Mouse (Mus musculus) forebrain, embryonic 13.5 days (tissue): Measurements from ENCODE around the gene Retsat. TPM values are rescaled to one million over a fixed set of nuclear protein-coding genes. Genes with fewer than 3 reads are reported as not detected.

Source experiments
- ATAC-seq: fragments of 200-750 bp; cut with Nextera tagmentation; 2 replicates; pipeline ENCODE4 v1.8.0; 2017
- H3K27ac ChIP-seq: fragments of 300-500 bp; sonication (generic); 2 replicates; pipeline ENCODE4 v1.5.1; 2015; ENCODE audit warnings: inconsistent platforms, mild to moderate bottlenecking, moderate library complexity
- H3K27me3 ChIP-seq: fragments of 300-500 bp; sonication (generic); 2 replicates; pipeline ENCODE4 v1.6.1; 2015; ENCODE audit warnings: mild to moderate bottlenecking, inconsistent platforms
- H3K36me3 ChIP-seq: fragments of 300-500 bp; sonication (generic); 2 replicates; pipeline ENCODE4 v1.6.1; 2015; ENCODE audit warnings: mild to moderate bottlenecking, inconsistent platforms; ENCODE audit not compliant: poor library complexity, severe bottlenecking
- H3K4me1 ChIP-seq: fragments of 300-500 bp; sonication (generic); 2 replicates; pipeline ENCODE4 v1.6.1; 2015; ENCODE audit warnings: inconsistent platforms
- H3K4me2 ChIP-seq: fragments of 300-500 bp; sonication (generic); 2 replicates; pipeline ENCODE4 v1.6.1; 2015; ENCODE audit warnings: inconsistent platforms, mild to moderate bottlenecking, moderate library complexity
- H3K4me3 ChIP-seq: fragments of 300-500 bp; sonication (generic); 2 replicates; pipeline ENCODE4 v1.5.1; 2015; ENCODE audit warnings: mild to moderate bottlenecking, inconsistent platforms
- H3K9ac ChIP-seq: fragments of 300-500 bp; sonication (generic); 2 replicates; pipeline ENCODE4 v1.6.1; 2015; ENCODE audit warnings: mild to moderate bottlenecking, inconsistent platforms
- H3K9me3 ChIP-seq: fragments of 300-500 bp; sonication (generic); replicated peaks from 2 replicates; pipeline ENCODE4 v1.6.1; 2016; ENCODE audit warnings: inconsistent platforms
- WGBS: fragments of 180-500 bp; shearing (Covaris S2); methylation state at CpG from one replicate; pipeline ENCODE4 v1.1.7; 2015; 5-methylcytosine and 5-hydroxymethylcytosine counted together
- polyA plus RNA-seq: library from polyadenylated mRNA; unstranded; fragments of >200 nt; fragmentation: Nextera tagmentation; extraction: Ambion mirVana; gene quantifications from 2 replicates; pipeline ENCODE4 v1.2.1, GENCODE M21; 2015

The Retsat gene
- polyA plus RNA-seq, 1 experiment from 2014 or later, result 3.6 TPM

- H3K27me3 ChIP-seq, result no peaks in the 10 kb centered on the region
- no peak overlapping the region for H3K4me3 ChIP-seq
- 0 out of 2 replicates have a peak, but pooled peaks cover 2% of the 10 kb centered on the region for H3K4me1 ChIP-seq
- ATAC-seq, result no peak
- H3K36me3 ChIP-seq, result peaks cover 5% of the 10 kb centered on the region; the same call in 1 of the 2 replicates
- no peak overlapping the region for H3K4me2 ChIP-seq
- no peak overlapping the region for H3K9ac ChIP-seq
- WGBS, result 84% methylated on average over 5 of the region's 5 CpGs
- H3K27ac ChIP-seq, result no peak overlapping the region
- no peaks in the 10 kb centered on the region for H3K9me3 ChIP-seq
Observed at GRCm38 (mm10) chr6:72567508-72567907, 30.8 kb upstream of the Retsat start.

- ATAC-seq, result no peak
- H3K9me3 ChIP-seq, result no peaks in the 10 kb centered on the region
- 0 out of 2 replicates have a peak, but pooled peaks cover 2% of the 10 kb centered on the region for H3K4me1 ChIP-seq
- no peak overlapping the region for H3K27ac ChIP-seq
- H3K4me3 ChIP-seq, result no peak overlapping the region
- no peak overlapping the region for H3K4me2 ChIP-seq
- H3K27me3 ChIP-seq, result no peaks in the 10 kb centered on the region
- H3K9ac ChIP-seq, result no peak overlapping the region
- H3K36me3 ChIP-seq, result peaks cover 5% of the 10 kb centered on the region; the same call in 1 of the 2 replicates
- WGBS, result 95% methylated on average over 10 of the region's 10 CpGs
Observed at GRCm38 (mm10) chr6:72568736-72569135, 29.5 kb upstream of the Retsat start.

GRCm38 (mm10) chr6:72570644-72571397, 27.5 kb upstream of the Retsat start:
- Histone ChIP-seq H3K9ac (no peak overlapping the region), H3K9me3 (no peaks in the 10 kb centered on the region), H3K36me3 (peaks cover 17% of the 10 kb centered on the region; the same call in 1 of the 2 replicates), H3K4me2 (no peak overlapping the region), H3K27ac (no peak overlapping the region), H3K4me3 (no peak overlapping the region), H3K4me1 (0 out of 2 replicates have a peak, but pooled peaks cover 1% of the 10 kb centered on the region), H3K27me3 (no peaks in the 10 kb centered on the region)
- 87% methylated on average over 10 of the region's 10 CpGs for WGBS
- no peak for ATAC-seq

DNA sequence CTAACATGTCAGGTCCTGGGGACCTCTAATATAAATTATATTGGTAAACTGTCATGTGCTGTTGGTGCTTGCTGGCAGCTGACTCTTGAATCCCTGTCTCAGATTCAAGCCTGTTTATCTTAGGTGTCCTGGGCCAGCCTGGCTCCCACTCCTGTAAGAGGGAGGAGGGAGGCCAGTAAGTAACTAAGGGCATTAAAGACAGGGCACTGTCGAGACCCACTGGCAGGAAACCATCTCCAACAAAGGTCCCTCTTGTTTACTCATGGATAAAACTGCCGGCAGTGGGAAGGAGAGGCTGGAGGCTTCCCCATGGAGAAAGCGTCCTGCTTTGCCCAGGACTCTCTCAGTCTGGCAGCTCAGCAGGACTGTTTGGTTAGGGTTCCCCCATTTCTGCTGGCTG, 26.4 kb upstream of the Retsat start:
- H3K4me1 ChIP-seq, result no peaks in the 10 kb centered on the region
- no peaks in the 10 kb centered on the region for H3K9me3 ChIP-seq
- no peak overlapping the region for H3K27ac ChIP-seq
- no peak overlapping the region for H3K4me2 ChIP-seq
- no peaks in the 10 kb centered on the region for H3K27me3 ChIP-seq
- H3K36me3 ChIP-seq, result peaks cover 21% of the 10 kb centered on the region; the same call in 1 of the 2 replicates
- WGBS, result 73% methylated on average over 3 of the region's 3 CpGs
- H3K4me3 ChIP-seq, result no peak overlapping the region
- H3K9ac ChIP-seq, result no peak overlapping the region
- ATAC-seq, result no peak

DNA sequence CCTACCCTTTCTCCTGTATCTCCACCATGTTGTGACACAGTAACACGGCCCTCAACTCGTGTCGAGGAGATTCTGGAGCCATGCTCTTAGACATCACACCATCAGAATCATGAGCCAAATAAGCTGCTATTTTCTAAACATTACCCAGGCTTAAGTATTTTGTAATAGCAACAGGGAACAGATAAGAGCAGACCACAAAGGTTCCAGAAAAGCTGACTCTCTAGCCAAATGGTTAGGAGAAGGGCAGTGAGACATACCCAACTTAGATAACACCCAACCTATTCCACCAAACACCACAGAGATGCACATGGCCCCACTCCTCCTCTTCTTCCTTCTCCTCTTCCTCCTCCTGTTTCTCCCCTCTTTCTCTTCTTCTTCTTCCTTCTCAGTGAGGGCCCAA, 22.2 kb upstream of the Retsat start:
- H3K27me3 ChIP-seq, result no peaks in the 10 kb centered on the region
- 97% methylated on average over 3 of the region's 3 CpGs for WGBS
- no peak for ATAC-seq
- H3K4me3 ChIP-seq, result no peak overlapping the region
- no peaks in the 10 kb centered on the region for H3K9me3 ChIP-seq
- no peaks in the 10 kb centered on the region for H3K4me1 ChIP-seq
- no peak overlapping the region for H3K27ac ChIP-seq
- H3K36me3 ChIP-seq, result peaks cover 36% of the 10 kb centered on the region; the same call in 1 of the 2 replicates
- no peak overlapping the region for H3K9ac ChIP-seq
- H3K4me2 ChIP-seq, result no peak overlapping the region

- H3K9me3 ChIP-seq, result no peaks in the 10 kb centered on the region
- no peaks in the 10 kb centered on the region for H3K27me3 ChIP-seq
- H3K9ac ChIP-seq, result no peak overlapping the region
- no peak overlapping the region for H3K4me2 ChIP-seq
- ATAC-seq, result no peak
- H3K36me3 ChIP-seq, result peaks cover 24% of the 10 kb centered on the region; the same call in 1 of the 2 replicates
- H3K4me1 ChIP-seq, result no peaks in the 10 kb centered on the region
- H3K27ac ChIP-seq, result no peak overlapping the region
- WGBS, result 75% methylated on average over 11 of the region's 11 CpGs
- H3K4me3 ChIP-seq, result no peak overlapping the region
Observed at GRCm38 (mm10) chr6:72581625-72582382, 16.5 kb upstream of the Retsat start.

DNA sequence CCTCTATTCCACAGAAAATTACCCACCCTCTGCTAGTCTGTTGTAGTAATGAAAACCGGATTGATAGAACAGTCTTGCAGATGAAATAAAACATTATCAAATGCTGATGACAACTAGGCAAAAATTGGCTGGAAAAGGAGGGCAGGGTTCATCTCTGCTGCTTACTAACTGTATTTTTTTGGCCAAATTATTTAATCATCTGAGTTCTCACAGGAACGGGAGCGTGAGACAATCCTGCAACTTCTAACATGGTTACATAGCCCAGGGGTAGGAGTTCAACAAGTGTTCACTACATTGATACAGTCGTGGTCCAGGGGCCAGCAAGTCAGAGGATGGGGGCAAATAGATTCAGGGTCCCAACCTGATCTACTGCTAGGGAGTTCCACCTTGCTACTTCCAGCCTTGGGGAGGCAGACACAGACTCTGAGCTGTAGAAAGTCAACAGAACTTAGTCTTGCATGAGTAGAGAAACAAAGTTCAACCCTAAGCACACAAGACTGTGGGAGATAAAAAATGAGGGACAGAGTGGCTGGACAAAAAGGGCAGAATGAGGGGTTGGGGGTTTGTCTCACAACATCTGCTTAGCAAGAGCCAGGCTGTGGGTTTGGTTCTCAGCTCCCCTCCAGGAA, 14.9 kb upstream of the Retsat start:
- no peak overlapping the region for H3K9ac ChIP-seq
- 88% methylated on average over 4 of the region's 4 CpGs for WGBS
- no peak overlapping the region for H3K4me2 ChIP-seq
- no peaks in the 10 kb centered on the region for H3K27me3 ChIP-seq
- H3K9me3 ChIP-seq, result no peaks in the 10 kb centered on the region
- H3K4me3 ChIP-seq, result no peak overlapping the region
- peaks cover 18% of the 10 kb centered on the region; the same call in 1 of the 2 replicates for H3K36me3 ChIP-seq
- no peak overlapping the region for H3K27ac ChIP-seq
- ATAC-seq, result no peak
- no peaks in the 10 kb centered on the region for H3K4me1 ChIP-seq

DNA sequence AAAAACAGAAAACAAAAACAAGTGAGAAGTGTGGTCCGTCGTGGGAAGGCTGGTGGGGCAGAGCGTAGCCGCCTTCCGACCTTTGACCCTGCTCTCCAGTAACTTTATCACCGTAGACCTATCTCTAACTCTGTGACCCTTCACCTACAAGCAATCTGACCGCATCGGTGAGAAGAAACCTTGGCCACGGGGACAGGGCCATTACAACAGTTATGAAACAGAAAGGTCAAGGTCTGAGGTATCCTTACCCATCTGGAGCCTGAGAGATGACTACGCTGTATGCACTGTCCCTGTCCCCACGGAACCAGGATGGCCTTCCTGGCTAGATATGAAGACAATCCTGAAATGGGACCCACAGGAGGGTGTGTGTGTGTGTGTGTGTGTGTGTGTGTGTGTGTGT, 14.1 kb upstream of the Retsat start:
- Histone ChIP-seq H3K36me3 (peaks cover 13% of the 10 kb centered on the region; the same call in 1 of the 2 replicates), H3K4me1 (no peaks in the 10 kb centered on the region), H3K27me3 (no peaks in the 10 kb centered on the region), H3K27ac (no peak overlapping the region), H3K9ac (no peak overlapping the region), H3K4me2 (no peak overlapping the region), H3K4me3 (no peak overlapping the region), H3K9me3 (no peaks in the 10 kb centered on the region)
- 86% methylated on average over 11 of the region's 11 CpGs for WGBS
- ATAC-seq, result no peak

DNA sequence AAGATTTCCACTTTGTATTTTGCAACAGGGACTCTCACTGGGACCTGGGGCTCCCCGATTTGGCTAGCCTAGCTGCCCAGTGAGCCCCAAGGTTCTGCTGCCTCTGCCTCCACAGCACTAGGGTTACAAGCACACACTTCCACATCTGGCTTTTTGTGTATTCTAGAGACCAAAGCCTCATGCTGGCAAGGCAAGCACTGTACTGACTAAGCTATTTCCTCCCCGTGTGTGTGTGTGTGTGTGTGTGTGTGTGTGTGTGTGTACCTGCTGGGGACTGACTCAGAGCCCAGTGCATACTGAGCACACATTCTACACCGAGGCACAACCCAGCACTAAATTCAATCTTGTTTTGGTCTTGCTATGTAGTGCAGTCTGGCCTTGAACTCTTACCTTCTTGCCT, 11.6 kb upstream of the Retsat start:
- H3K27me3 ChIP-seq, result no peaks in the 10 kb centered on the region

DNA sequence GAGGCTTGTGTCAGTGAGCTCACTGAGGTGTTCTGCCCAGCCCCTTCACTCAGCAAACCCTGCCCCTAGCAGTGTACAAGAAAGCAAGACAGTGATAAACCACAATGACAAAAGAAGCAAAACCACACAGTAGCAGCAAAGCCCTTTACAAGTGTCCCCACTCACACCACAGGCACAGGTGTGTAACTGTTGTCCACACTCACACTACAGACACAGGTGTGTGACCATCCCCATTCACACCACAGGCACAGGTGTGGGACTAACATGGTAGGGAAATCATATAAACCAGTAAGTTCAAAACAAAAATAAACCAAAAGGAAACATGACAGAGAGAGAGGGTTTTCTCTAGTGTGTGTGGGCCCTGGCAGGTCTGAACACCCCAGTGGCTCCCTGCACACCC, 10.0 kb upstream of the Retsat start:
- H3K9me3 ChIP-seq, result no peaks in the 10 kb centered on the region
- peaks cover 14% of the 10 kb centered on the region; the same call in 1 of the 2 replicates for H3K36me3 ChIP-seq
- no peak overlapping the region for H3K4me3 ChIP-seq
- H3K4me2 ChIP-seq, result no peak overlapping the region
- no peaks in the 10 kb centered on the region for H3K27me3 ChIP-seq
- no peak overlapping the region for H3K27ac ChIP-seq
- no peak for ATAC-seq
- no peak overlapping the region for H3K9ac ChIP-seq
- H3K4me1 ChIP-seq, result no peaks in the 10 kb centered on the region

More for the DNA sequence above, 11.6 kb upstream of the Retsat start:
- H3K9me3 ChIP-seq, result no peaks in the 10 kb centered on the region
- no peak overlapping the region for H3K4me2 ChIP-seq
- peaks cover 9% of the 10 kb centered on the region; the same call in 1 of the 2 replicates for H3K36me3 ChIP-seq
- 84% methylated on average over 3 of the region's 3 CpGs for WGBS
- no peaks in the 10 kb centered on the region for H3K4me1 ChIP-seq
- no peak overlapping the region for H3K9ac ChIP-seq
- H3K27ac ChIP-seq, result no peak overlapping the region
- no peak for ATAC-seq
- H3K4me3 ChIP-seq, result no peak overlapping the region

DNA sequence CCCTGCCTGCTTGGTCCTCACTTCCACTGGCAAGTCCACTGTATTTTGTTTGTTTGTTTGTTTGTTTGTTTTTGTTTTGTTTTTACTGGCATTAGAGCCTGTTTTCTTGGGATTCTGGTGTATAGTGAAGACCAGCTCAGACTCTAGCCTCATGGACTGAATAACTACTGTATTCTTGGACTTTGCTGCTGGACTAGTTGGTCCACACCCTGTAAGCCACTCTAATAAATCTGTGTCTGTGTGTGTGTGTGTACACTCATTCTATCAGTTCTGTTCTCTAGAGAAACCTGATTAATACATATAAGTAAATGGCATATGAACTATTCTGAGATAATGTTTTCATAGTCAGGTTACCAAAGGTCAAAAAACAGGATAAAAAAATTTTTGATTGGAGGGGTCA, 8.2 kb upstream of the Retsat start:
- no peak overlapping the region for H3K27ac ChIP-seq
- H3K4me2 ChIP-seq, result no peak overlapping the region
- no peaks in the 10 kb centered on the region for H3K27me3 ChIP-seq
- ATAC-seq, result no peak
- no peaks in the 10 kb centered on the region for H3K9me3 ChIP-seq
- no peak overlapping the region for H3K4me3 ChIP-seq
- H3K9ac ChIP-seq, result no peak overlapping the region
- no peaks in the 10 kb centered on the region for H3K4me1 ChIP-seq
- peaks cover 10% of the 10 kb centered on the region; the same call in 1 of the 2 replicates for H3K36me3 ChIP-seq
